Mouse (Mus musculus) Muller cell, postnatal 12 days (primary cell): ENCODE data around the gene Xylt2.
A peak's percentile ranks its signal among the peaks of the same experiment; 100 is the strongest.
"Not testable (repeated sequence)": the region's sequence is repeated elsewhere in the genome, so short reads cannot be mapped to it uniquely, and the experiment has no call there.

ENCODE experiments used
- DNase-seq: peaks from one replicate; pipeline ENCODE4 v3.0.0-alpha.2; 2015; ENCODE audit errors: inconsistent ontology term

The Xylt2 gene

DNA sequence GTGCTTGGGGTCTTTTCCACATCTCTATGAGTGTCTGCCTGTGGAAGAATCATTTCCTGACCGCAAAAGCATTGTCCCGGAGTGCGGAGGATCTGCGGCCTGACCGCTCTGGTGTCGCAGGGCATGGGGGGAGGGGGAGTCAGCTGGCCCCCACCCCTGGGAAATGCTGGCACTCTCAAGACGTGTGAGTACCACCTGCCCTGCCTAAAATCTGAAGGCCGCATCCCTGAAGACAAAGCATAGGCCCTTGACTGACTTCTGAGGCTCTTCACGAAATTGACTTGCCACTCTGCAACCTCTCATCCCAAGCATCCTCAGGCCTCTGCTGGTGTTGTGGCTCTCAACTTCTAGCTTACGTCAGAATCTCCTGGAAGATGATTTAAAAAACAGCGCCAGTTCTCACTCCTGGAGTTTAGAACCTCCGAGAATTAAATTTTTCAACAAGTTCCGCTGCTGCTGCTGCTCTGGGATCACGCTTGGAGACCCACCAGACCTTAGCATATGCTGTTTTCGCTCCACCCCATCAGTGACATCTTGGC, 361 bp upstream of the Xylt2 start:
- DNase-seq, result no peak

GRCm38 (mm10) chr11:94676308-94676707, 1.0 kb downstream of the Xylt2 start:
- no peak for DNase-seq

GRCm38 (mm10) chr11:94675446-94675845, 1.9 kb downstream of the Xylt2 start:
- no peak for DNase-seq

DNA sequence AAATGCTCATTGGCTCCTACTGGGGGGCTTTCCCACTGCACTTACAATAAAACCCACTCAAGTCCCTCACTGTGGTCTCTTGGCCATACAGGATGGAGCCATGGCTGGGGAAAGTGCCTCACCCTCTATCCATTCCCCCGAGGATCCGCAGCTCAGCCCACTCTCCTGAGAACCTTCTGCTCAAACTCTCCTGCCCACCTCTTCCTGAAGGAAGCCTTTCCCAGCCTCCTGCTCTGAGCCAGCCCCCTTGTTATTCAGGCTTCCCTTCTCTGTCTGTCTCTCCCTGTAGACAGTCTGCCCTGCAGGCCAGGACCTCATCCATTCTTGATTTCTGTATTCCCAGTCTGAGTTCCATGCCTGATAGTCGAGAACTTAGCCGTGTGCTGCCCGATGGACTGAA, 2.3 kb downstream of the Xylt2 start:
- no peak for DNase-seq

- DNase-seq, result no peak
Observed at GRCm38 (mm10) chr11:94665281-94665680, 12.0 kb downstream of the Xylt2 start.

- DNase-seq, result no peak
Observed at GRCm38 (mm10) chr11:94661344-94661743, 16.0 kb downstream of the Xylt2 start.

- DNase-seq, result peak; percentile 85
Observed at GRCm38 (mm10) chr11:94653663-94654436, 23.5 kb downstream of the Xylt2 start, which contains the start of the genes Mrpl27 and Eme1. TSS of gene Mrpl27 (plus strand) at chr11:94653767. TSS of gene Eme1 (minus strand) at chr11:94653964.

GRCm38 (mm10) chr11:94652973-94653372, 24.3 kb downstream of the Xylt2 start:
- no peak for DNase-seq

- not testable (repeated sequence) for DNase-seq
Observed at GRCm38 (mm10) chr11:94651241-94651640, 26.1 kb downstream of the Xylt2 start.

DNA sequence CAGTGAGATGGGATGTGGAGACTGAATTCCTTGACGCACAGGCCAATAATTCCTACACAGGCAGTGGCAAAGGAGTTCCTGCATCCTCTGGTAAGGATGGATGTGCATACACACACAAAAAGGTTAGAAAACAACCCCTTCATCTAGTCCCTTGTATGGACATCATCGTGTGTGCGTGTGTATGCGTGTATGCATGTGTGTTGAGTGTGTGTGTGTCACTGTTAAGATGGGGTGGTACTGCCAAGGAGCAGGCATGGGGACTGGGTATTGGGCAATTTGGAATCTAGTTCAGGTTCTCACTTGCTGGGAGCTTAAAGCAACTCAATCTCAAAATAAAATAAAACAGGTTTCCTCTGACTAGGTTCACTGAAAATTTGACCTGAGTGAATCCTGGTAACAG, 30.9 kb downstream of the Xylt2 start:
- DNase-seq, result no peak

DNA sequence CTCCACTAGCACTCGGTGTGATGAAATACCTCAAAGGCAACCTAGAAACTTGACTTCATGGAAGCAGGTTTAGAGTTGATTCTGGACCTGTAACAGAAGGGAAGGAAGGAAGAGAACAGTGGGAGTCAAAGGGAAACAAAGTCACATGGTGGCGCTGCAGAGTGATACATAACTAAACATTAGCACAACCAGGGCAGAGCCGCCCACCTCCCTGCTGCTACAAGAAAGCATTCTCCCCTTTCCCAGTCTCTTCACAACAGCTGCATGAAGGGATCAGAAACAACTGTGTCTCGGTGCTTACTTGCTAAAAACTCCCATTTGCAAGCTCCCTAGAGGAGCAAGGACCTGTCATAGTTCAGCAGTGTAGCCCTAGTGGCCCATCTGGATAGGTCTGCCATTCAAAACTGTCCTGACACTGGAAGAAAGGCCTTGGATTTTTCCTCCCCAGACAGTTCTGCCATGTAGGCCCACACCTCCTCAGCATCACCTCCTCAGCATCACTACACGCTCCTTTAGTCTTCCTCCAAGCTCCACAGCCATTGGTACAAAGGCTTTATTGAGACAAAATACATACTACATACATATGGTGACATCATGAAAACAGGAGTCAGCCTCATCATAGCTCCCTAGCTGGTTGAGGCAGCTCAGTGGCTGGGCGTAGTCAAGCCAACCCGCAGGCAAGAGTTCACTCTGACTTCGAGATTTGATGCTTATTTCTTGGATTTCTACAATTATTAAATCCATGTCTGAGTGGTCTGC, 32.7 kb downstream of the Xylt2 start:
- DNase-seq, result no peak

- DNase-seq, result no peak
Observed at GRCm38 (mm10) chr11:94634431-94634830, 42.9 kb downstream of the Xylt2 start.

DNA sequence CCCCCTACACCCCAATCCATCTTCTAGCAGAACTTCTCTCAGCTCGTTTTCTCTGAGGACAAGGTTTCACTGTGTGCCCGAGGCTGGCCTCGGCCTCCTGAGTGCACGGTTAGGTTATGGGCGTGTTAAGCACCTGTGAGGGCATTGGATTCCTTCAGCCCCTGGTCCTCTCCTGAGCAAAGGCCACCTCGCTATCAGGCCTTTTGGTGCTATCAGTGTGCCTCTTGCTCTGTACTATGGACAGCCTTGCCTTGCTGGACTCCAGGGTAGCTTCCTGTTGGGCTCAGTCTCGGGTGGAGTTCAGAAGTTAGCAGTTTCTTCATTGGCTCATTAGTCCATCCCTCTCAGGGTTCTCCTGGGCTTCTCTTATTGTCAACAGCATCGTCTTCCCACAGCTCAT, 44.3 kb downstream of the Xylt2 start:
- DNase-seq, result no peak

- DNase-seq, result no peak
Observed at GRCm38 (mm10) chr11:94631969-94632368, 45.3 kb downstream of the Xylt2 start.

- DNase-seq, result peak; percentile 68
Observed at GRCm38 (mm10) chr11:94630199-94631011, 46.9 kb downstream of the Xylt2 start.

DNA sequence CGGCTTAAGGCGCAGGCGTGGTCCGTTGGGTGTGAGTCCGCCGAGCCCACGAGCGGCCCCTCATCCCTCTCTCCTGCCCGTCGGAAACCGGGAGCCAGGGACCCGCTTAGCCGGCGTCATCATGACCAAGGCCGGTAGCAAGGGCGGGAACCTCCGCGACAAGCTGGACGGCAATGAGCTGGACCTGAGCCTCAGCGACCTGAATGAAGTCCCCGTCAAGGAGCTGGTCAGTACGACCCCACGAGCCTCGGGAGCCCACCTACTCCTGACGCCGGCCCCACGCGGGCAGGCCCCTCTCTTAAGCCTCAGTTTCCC, 47.5 kb downstream of the Xylt2 start:
- DNase-seq, result no peak

DNA sequence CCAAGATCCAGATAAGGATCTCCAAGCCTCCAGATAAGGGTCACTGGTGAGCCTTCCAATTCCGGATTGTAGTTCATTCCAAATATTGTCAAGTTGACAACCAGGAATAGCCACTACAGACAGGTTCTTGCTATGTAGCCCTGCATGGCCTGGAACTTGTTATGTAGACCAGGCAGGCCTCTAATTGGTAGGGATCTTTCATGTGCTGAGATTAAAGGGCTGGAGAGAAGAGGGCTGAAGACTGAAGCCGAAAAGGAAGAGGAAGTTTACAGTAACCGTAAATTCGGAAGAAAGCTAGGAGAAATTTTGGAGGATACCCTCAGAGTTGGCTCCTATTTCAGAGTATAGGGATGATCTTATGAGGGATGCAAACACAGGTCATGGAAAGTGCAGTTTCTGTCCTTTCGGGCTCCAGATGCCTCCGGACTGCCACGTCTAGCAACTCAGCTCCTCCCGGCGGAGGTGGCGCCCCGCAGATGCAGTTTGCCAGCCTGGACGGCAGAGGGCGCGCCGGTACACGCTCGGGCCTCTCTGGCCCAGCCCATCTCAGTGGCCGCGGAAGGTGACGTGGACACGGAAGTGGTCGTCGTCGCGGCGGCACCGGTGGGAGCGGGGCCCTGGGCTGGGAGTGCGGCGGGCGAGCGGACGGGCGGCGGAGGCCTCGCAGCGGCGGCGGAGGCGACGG, 48.0 kb downstream of the Xylt2 start, which contains the start of gene Lrrc59:
Gene Lrrc59 (plus strand): TSS at position 569 of the 685 bp plus-strand sequence.
- DNase-seq, result peak; percentile 93

DNA sequence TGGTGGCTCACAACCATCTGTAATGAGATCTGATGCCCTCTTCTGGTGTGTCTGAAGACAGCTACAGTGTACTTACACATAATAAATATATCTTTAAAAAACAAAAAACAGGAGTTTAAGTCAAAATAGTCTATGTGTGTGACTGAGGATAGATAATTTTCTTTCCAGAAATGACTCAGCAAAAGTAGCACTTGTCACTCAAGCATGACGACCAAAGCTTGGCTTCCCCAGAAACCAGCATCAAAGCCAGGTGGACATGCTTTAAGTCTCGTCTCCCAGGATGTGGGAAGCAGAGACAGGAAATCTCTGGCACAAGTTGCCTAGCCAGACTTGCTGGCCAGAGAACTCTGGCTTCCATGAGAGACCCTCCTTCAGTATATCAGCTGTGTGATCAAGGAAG, 55.2 kb downstream of the Xylt2 start:
- DNase-seq, result no peak

GRCm38 (mm10) chr11:94621458-94621852, 55.9 kb downstream of the Xylt2 start:
- no peak for DNase-seq

DNA sequence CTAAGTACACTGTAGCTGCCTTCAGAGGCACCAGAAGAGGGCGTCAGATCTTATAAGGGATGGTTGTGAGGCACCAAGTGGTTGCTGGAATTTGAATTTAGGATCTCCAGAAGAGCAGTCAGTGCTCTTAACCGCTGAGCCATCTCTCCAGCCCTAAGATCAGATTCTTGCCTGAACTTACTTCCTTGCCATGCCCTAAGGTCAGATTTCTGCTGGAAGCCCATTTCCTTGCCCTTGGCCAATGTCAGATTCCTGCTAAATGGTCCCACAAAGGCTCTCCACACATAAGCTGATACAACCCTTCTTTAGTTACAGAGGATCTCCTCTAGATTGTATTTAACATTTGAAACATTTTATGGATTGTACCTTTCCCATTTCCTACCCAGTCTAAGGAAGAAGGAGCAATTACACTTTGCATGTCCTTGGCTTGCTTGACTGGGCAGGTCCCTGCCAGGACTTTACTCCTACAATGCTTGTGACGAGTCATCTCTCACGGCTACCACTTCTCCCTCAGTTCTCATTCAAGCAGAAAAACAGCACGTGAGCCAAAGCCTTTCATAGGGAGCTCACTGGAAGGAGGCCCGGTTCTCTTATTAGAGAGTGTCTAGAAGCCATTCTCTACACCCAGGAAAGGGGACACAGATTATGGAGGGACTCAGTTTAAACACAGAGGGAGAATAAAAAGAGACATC, 56.4 kb downstream of the Xylt2 start:
- no peak for DNase-seq

GRCm38 (mm10) chr11:94617646-94618045, 59.7 kb downstream of the Xylt2 start:
- no peak for DNase-seq
